Mouse (Mus musculus): ENCODE data around the gene Nsl1.

DNA sequence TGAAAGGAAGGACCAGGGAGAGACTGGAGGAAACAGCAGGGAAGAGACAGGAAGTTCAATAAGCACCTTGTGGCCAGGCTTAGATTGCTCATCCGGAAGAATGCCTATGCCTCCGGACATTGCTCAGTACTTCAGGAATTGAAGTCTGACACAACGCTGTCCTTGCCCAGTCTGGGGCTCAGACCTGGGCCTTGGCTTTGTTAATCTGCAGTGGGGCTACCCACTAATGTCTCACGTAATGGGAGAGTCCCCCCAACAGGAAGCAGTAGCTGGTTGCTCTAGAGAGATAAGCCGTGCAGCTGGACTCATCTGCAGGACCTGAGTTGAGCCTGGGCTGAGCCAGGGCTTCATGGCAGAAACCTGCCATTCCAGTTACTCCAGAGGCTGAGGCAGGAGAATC, 70.1 kb downstream of the Nsl1 start:
- TF ChIP-seq HCFC1 (IDR thresholded peaks at IDR 0.05; ENCODE audit: borderline replicate concordance, insufficient read depth, low read length) (no peak), MAFK (IDR thresholded peaks at IDR 0.05; ENCODE audit: insufficient read depth, low read depth, low read length) (no peak)

Data from ES-E14 (cell line).